Mouse (Mus musculus) c-Kit-positive CD71-negative TER-119-negative erythroid progenitor cells, embryonic 14.5 days (primary cell): Measurements from ENCODE around the gene Mcoln2.

Experiments
- DNase-seq: peaks from one replicate; pipeline ENCODE4 v3.0.0-alpha.2; 2013; ENCODE audit warnings: low read depth

The Mcoln2 gene

DNA sequence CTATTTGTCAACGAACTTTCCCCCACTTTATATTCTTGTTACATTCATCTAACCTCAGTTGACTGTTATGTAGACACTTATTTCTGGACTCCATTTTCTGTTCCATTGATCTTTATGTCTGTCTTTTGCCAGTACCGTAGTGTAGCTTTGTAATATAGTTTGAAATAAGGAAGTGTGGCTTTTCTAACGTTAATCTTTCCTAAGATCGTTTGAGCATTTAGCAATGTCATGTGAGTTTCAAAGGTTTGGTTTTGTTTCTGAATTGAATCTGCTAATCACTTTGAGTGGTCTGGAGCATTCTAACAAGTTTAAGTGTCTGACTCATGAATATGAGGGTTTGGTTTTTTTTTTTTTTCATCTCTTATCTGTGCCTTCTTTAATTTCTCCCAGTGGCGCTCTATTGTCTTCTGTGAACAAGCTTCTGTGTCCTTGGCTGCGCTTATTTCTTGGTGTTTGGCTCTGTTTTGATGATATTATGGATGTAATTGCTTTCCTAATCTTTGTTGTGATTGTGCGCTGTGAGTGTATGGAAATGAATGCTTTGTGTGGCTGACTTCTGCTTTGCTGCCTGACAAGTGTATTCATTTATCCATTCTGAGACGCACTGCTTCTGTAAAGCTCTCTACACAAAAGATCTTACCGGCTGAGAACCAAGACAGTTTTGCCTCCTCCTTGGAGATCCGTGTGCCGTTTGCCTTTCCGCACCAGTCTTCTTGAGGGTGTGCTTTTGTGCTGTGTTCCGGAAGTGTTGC is 79.1 kb downstream of the Mcoln2 start:
- DNase-seq = no peak

DNA sequence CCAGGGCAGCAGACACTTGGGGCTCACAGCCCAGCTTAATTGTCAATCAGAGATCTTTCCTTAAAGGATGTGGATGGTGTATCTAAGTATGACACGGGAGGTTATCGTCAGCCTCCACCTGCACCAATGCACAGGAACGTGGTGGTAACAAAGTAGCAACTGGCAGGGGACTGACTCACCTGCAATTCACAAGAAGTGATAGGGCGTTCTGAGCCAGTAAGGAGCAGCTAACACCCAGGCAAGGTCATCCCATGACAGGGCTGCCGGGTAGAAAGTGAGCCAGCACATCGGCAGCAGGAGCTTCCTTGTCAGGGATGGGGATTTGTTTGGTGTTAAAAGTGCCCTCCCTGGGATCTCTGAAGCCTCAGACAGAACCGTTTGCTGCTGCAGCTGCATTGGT is 83.1 kb downstream of the Mcoln2 start:
- no peak for DNase-seq

DNA sequence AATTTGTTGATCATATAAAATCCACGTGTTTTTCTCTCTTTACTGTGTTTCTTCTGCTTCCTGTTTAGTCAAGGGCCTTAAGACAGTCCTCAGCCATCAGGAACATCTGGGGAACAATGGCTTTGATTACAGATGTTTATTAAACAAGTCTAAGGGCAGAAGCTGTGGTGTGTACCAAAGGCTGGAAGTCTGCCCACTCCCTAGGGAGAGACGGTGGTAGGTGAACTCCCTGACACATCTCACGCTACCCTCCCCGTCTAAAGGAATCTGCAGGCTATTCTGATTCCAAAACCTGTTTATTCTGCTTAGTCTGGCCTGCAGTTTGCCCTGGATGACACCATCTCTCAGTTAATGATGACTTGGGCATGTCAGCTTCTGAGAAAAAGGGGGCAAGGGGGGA is 84.1 kb downstream of the Mcoln2 start:
- DNase-seq = no peak

DNA sequence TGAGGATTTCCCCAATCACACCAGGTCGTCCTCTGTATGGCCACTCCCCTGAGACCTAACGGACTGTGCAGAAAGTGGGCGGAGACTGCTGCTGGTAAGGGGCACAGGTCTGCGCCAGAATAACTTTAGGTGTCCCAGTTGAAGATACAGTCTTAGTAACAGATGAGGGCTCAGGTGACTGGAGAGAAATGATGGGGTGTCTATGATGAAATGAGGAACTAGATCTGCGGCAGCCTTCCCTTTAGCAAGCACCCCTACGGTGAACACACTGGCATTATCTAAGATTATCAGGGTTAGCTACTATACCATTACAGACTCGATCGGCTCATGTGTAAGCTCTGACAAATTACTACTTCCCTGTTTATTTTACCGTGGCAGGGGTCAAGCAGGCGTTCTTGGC is 84.9 kb downstream of the Mcoln2 start:
- no peak for DNase-seq

DNA sequence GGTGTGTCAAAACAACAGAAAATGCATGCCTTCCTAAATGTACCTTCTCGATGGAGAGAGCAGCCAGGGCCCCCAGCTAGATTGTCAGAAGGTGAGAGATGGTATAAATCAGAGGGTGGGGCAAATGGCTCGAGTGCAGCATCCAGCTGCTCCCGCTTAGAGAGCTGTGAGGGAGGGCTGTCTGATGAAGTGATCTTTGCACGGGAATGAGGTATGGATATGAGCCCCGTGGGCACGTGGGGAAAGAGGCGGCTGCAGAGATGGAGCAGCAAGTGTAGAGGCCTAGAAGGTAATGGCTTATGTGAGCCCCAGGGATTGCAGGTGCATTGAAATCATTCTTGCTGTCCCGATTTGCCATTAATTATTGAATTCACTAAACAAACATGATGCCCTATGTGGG is 86.6 kb downstream of the Mcoln2 start:
- no peak for DNase-seq

DNA sequence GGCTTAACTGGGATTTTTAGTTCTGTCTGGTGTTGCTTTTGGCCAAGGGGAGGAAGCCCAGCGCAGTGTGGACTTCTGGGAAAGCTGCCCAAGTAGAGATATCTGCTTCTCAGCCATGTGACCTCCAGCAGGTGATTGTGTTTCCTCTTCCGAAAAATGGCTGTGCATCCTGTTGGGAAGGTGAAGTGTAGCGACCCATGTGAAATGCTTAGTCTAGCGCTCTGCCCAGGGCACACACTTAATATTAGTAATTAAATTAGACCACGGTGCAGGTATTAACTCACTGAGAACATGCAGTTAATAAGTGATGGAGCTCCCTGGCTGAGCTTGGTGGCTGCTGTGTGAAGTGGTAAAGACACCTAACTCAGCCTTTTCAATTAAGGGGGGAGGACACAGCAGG is 88.0 kb downstream of the Mcoln2 start:
- DNase-seq = no peak

DNA sequence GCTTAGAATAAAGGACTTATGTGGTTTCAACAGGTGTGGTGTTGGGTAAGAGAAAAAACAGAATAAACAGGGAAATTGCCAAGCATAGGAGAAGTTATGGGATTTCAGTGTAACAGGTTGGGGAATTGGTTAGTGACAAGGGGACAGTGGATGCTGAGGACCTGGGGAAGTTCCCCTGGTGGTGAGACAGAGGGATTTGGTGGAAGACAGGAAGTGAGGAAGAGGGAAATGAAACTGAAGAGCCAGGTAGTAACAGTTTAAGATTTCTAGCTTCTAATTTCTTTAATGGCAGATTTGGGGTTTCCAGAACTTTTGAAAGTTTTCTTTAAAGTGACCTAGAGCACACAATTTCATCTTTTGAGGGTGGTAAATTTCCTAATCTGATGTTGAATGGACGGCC is 95.0 kb downstream of the Mcoln2 start:
- no peak for DNase-seq
